Mouse (Mus musculus) heart, postnatal 4 days (tissue): ENCODE measurements around the gene Sdhaf4. TPM values are rescaled to one million over a fixed set of nuclear protein-coding genes. Genes with fewer than 3 reads are reported as not detected.
A peak's percentile ranks its signal among the peaks of the same experiment; 100 is the strongest.
"Not testable (repeated sequence)": the region's sequence is repeated elsewhere in the genome, so short reads cannot be mapped to it uniquely, and the experiment has no call there.

ENCODE experiments used
- DNase-seq: peaks from one replicate; pipeline ENCODE4 v3.0.0; 2021
- total RNA-seq, 2 experiments: library from RNA; stranded (reverse); gene quantifications; 2 replicates each; pipeline ENCODE4 v1.2.3; 2021

Sdhaf4 gene
- total RNA-seq = 10 to 100 TPM; 50.1 to 52.8 TPM

- DNase-seq = peak; percentile 95
These were observed at the start of gene Sdhaf4 for GRCm38 (mm10) chr1:24005070-24005804. Sdhaf4 (minus strand) TSS chr1:24005656.

GRCm38 (mm10) chr1:24046730-24047510, 41.5 kb upstream of the Sdhaf4 start:
- DNase-seq = no peak

GRCm38 (mm10) chr1:24045627-24046026, 40.2 kb upstream of the Sdhaf4 start:
- peak; percentile 8 for DNase-seq

- no peak for DNase-seq
These were observed 37.6 kb upstream of the Sdhaf4 start for GRCm38 (mm10) chr1:24043007-24043406.

- no peak for DNase-seq
These were observed 28.4 kb upstream of the Sdhaf4 start for GRCm38 (mm10) chr1:24033759-24034423.

GRCm38 (mm10) chr1:24010821-24011220, 5.4 kb upstream of the Sdhaf4 start:
- no peak for DNase-seq

GRCm38 (mm10) chr1:24010016-24010415, 4.6 kb upstream of the Sdhaf4 start:
- no peak for DNase-seq

GRCm38 (mm10) chr1:24007621-24008020, 2.2 kb upstream of the Sdhaf4 start:
- DNase-seq = no peak

GRCm38 (mm10) chr1:23999318-23999717, 6.1 kb downstream of the Sdhaf4 start:
- no peak for DNase-seq

- DNase-seq = no peak
These were observed 6.6 kb downstream of the Sdhaf4 start for GRCm38 (mm10) chr1:23998866-23999265.

- DNase-seq = no peak
These were observed 7.2 kb downstream of the Sdhaf4 start for GRCm38 (mm10) chr1:23998120-23998810.

- no peak for DNase-seq
These were observed 8.0 kb downstream of the Sdhaf4 start for GRCm38 (mm10) chr1:23997493-23997892.

GRCm38 (mm10) chr1:23995420-23995819, 10.0 kb downstream of the Sdhaf4 start:
- no peak for DNase-seq

GRCm38 (mm10) chr1:23983118-23983517, 22.3 kb downstream of the Sdhaf4 start:
- no peak for DNase-seq

- no peak for DNase-seq
These were observed 27.2 kb downstream of the Sdhaf4 start for GRCm38 (mm10) chr1:23978281-23978680.

GRCm38 (mm10) chr1:23971159-23971558, 34.3 kb downstream of the Sdhaf4 start:
- DNase-seq = not testable (repeated sequence)

GRCm38 (mm10) chr1:23968027-23968725, 37.3 kb downstream of the Sdhaf4 start:
- no peak for DNase-seq

- DNase-seq = peak; percentile 14
These were observed 39.2 kb downstream of the Sdhaf4 start for GRCm38 (mm10) chr1:23966226-23966625.

- DNase-seq = no peak
These were observed 46.1 kb downstream of the Sdhaf4 start for GRCm38 (mm10) chr1:23959415-23959732.

GRCm38 (mm10) chr1:23958668-23959414, 46.6 kb downstream of the Sdhaf4 start:
- no peak for DNase-seq

GRCm38 (mm10) chr1:23958101-23958500, 47.4 kb downstream of the Sdhaf4 start:
- no peak for DNase-seq
